Mouse (Mus musculus): Measurements from ENCODE around the gene Cox7a1.

DNA sequence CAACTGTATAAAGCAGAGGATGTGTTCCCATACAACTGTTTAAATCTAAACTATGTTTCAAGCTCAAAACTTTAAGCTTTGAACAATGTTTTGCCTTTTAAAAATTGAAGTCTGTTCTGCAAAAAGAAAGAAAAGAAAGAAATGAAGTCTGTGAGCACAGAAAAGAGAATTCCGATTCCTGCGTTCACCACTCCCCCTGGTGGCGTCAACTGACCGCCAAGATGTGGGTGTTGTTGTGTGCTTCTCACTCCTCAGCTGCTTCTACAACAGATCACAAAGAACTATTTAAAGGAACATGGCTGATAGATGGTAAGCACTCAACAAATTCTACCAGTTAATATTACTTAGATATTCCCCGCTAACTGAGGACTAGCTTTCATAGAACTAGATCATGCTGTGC is 20.8 kb upstream of the Cox7a1 start:
- no peak for TF ChIP-seq CTCF (IDR thresholded peaks at IDR 0.05; ENCODE audit: low read depth, low read length)
- no peak for TF ChIP-seq POLR2A (IDR thresholded peaks at IDR 0.05; ENCODE audit: extremely low read depth, insufficient read depth, low read length)
